Mouse (Mus musculus) embryo, embryonic 10 days (tissue): ENCODE data around the gene Sebox.
"Not testable (repeated sequence)": the region's sequence is repeated elsewhere in the genome, so short reads cannot be mapped to it uniquely, and the experiment has no call there.

Source experiments
- DNase-seq: peaks from one replicate; pipeline ENCODE4 v3.0.0-alpha.2; 2015; ENCODE audit warnings: low spot score

The Sebox gene

DNA sequence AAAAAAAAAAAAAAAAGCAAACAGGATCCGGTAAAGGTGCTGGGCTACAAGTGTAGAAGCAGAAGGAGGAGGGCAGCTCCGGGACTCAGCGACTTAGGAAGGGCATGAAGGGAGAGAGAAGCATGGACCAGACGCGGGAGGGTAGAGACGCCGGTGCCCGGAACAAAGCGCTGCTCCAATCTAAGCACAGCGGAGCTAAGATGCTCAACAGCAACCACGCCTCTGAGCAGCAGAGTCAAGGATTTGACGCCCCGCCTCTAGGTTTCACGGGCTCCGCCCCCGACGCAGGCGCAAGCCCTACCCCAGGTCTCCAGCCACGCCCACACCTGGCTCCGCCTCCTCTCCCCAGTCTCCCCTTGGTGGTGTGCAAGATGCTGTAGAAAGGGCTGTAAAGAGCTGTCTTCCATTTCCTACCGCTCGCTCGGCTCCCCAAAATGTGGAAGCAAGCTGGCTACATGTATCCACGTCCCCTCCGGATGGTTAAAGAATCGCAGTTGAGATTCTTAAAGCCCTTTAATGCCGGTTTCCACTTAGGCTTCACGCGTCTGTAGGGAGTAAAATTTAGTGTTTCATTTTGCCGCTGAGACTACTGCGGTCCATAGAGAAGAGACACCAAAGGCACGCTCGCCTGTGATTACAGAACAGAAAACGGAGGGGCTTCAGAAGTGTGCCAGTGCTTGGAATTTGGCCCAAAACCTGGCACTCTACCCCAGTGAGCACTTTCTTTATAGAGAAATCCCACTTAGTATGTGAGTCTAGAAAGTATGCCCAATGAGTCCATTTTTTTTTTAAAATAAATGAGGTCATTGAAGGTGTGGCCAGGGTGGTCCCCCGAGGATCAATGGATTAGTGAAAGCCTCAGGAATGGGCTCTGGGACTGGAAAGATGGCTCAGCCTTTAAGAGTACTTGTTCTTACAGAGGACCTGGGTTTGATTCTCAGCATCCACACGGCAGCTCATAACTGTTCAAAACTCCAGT, 5.4 kb upstream of the Sebox start, which contains the start of gene Sarm1:
TSS of gene Sarm1 (minus strand) at position 211 of the 979 bp plus-strand sequence.
- DNase-seq: peak; percentile 98

- DNase-seq: peak; percentile 26
Measured at GRCm38 (mm10) chr11:78499004-78499403, 4.2 kb upstream of the Sebox start, which contains the start of gene Vtn. TSS of gene Vtn (plus strand) at chr11:78499091.

GRCm38 (mm10) chr11:78499543-78499942, 3.7 kb upstream of the Sebox start:
- no peak for DNase-seq

DNA sequence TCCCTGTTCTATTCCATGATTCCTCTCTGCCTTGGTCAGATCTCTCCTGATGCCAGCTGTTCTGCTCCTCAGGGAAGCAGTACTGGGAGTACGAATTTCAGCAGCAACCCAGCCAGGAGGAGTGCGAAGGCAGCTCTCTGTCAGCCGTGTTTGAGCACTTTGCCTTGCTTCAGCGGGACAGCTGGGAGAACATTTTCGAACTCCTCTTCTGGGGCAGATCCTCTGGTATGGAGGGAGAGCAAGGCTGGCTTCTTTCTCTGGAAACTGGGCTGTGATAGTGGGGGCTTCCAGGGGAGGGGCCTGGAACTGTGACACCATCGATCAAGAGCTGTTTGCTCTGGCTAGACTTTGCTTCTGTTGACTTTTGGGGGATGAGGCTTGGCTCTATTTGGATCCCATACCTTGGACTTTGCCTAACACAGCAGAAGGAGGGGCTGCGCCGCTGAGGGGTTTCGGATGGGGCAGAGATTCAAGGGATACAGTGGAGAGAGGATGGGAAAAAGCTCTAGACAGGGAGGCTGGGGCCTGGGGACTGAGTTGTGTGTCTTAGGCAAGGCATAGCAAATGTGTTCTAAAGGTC, 2.5 kb upstream of the Sebox start:
- DNase-seq: no peak

DNA sequence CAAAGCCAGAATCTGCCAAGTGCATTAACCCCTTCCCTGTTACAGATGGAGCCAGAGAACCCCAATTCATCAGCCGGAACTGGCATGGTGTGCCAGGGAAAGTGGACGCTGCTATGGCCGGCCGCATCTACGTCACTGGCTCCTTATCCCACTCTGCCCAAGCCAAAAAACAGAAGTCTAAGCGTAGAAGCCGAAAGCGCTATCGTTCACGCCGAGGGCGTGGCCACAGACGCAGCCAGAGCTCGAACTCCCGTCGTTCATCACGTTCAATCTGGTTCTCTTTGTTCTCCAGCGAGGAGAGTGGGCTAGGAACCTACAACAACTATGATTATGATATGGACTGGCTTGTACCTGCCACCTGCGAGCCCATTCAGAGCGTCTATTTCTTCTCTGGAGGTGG, 1.7 kb upstream of the Sebox start:
- no peak for DNase-seq

DNA sequence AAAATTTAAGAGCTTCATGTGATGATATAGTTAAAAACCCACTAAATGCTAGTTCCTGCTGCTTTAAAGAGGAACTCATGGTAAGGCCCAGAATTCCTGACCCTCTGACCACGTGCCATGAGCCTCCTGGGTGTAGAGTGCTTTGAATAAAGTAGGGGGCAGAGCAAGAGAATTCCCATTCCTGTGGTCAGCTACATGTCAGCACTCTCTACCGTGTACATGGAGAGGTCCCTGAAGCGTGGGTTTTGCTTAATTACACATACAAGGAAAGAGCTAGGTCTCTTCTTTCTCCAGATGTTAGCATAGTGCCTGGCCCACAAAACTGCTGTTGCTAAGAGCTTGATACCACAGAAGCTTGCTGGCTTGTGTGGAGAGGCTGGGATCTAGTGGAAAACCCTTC, 2.2 kb downstream of the Sebox start:
- no peak for DNase-seq

DNA sequence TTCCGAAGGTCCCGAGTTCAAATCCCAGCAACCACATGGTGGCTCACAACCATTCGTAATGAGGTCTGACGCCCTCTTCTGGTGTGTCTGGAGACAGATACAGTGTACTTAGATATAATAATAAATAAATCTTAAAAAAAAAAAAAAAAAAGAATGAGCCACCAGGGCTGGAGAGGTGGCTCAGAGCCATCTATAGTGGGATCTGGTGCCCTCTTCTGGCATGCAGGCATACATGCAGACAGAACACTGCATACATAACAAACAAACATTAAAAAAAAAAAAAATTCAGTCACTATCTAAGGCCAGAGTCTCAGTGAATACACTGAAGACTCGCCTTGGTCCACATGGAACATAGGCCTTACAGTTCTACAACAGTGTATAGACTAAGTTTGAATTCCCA, 5.9 kb downstream of the Sebox start:
- DNase-seq: peak; percentile 32

GRCm38 (mm10) chr11:78512025-78512957, 9.0 kb downstream of the Sebox start, which contains the start of the genes Tmem199 and Poldip2:
TSS of gene Tmem199 (minus strand) at chr11:78512172.
TSS of gene Poldip2 (plus strand) at chr11:78512193.
- DNase-seq: peak; percentile 92

DNA sequence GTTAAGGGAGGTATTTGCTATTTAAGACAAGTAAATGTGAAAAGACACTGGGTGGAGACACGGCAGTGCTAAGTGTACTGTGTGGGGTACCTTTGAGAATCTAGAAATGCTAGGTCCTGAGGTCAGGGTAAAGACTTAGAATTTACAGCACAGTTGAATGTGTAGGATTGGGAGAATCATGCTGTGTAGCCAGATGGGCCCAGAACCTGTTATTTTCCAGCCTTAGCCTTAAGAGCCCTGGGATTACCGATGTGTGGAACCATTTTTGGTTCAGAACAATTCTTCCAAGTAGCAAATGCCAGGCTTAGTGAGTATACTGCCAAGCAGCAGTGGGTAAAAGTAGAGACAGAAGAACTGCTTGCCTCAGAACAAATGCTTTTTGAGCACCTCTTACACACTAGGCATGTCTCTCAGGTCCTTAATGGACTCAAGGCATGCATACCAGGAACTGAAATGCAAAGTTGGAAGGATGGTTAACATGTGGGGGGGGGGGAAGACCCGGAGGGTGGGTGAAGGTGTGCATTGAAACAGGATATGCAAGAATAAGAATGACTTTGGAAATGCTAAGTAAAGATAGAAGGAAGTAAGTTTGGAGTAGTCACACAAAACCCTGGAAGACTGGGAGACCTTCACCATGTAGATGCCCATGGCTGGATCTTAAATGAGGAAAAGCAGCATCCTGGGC, 10.0 kb downstream of the Sebox start:
- no peak for DNase-seq

GRCm38 (mm10) chr11:78515549-78516325, 12.5 kb downstream of the Sebox start:
- peak; percentile 20 for DNase-seq

GRCm38 (mm10) chr11:78518931-78519330, 15.7 kb downstream of the Sebox start:
- DNase-seq: no peak

GRCm38 (mm10) chr11:78521880-78522279, 18.6 kb downstream of the Sebox start:
- no peak for DNase-seq

GRCm38 (mm10) chr11:78522481-78522997, 19.3 kb downstream of the Sebox start:
- DNase-seq: peak; percentile 31

GRCm38 (mm10) chr11:78523241-78523955, 20.2 kb downstream of the Sebox start:
- DNase-seq: peak; percentile 24

DNA sequence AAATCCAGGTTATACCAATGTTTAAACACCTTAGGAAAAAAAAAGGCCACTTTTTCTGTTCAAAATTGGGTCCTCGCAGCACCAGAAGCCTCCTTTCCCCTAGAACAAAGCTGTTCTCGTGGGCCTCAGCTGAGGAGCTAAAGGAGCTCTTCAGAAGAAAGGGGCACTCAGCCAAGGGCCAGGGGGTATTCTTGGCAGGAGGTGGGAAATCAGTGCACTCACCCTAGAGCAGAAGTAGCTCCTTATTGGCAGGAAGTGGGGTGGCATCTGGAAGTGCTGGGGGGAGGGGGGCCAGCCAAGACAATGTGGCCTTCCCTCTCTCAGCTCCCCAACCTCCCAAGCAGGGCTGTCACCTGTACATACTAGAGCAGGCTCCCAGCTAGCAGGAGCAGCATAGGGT, 21.6 kb downstream of the Sebox start:
- DNase-seq: no peak

- DNase-seq: no peak
Measured at GRCm38 (mm10) chr11:78528714-78529113, 25.5 kb downstream of the Sebox start.

DNA sequence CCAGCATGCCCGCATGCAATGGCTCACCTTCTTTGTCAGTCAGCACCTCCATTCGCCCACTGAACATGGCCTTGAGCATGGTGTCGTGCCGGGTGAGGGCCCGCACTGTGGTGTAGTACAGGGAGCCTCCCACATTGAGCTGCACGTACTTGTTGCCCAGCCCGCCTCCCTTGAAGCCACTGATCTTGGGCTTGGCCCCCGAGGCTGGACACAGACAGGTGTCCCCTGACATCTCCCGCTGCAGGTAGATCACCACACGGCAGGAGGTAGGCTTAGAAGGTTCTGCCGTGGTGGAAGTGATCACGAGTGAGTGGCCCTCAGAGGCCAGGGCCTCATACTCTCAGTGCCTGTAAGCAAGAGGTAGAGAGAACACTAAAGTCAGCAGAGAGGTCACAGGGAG, 26.8 kb downstream of the Sebox start:
- DNase-seq: no peak

GRCm38 (mm10) chr11:78531046-78531445, 27.8 kb downstream of the Sebox start:
- DNase-seq: no peak

DNA sequence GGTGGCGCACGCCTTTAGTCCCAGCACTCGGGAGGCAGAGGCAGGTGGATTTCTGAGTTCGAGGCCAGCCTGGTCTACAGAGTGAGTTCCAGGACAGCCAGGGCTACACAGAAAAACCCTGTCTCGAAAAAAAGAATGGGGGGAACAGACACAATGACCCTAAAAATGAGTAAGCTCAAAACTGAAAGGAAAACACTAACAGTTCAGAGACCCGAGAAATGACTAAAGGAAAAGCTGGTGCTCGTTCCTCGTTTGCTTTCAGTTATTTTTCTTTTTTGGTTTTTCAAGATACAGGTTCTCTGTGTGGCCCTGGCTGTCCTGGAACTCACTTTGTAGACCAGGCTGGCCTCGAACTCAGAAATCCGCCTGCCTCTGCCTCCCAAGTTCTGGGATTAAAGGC, 28.3 kb downstream of the Sebox start:
- DNase-seq: not testable (repeated sequence)

GRCm38 (mm10) chr11:78534516-78534915, 31.3 kb downstream of the Sebox start:
- no peak for DNase-seq
